Mouse (Mus musculus) kidney, postnatal 36 days (tissue): ENCODE results near the gene Otud7b.

ENCODE experiments used
- DNase-seq, 2 experiments: peaks; one replicate each; pipeline ENCODE4 v3.0.0; 2021 to 2022; ENCODE audit warnings: mixed read lengths in 2 of 2

Gene Otud7b

GRCm38 (mm10) chr3:96087219-96087618 is 17.1 kb upstream of the Otud7b start:
- DNase-seq = no peak

- no peak for DNase-seq
Measured at GRCm38 (mm10) chr3:96087801-96088200, 16.5 kb upstream of the Otud7b start.

GRCm38 (mm10) chr3:96089882-96090489 is 14.3 kb upstream of the Otud7b start:
- DNase-seq = peak in 1 of 2 experiments; percentile 23

- DNase-seq = no peak
Measured at GRCm38 (mm10) chr3:96091146-96091545, 13.2 kb upstream of the Otud7b start.

GRCm38 (mm10) chr3:96091966-96092365 is 12.4 kb upstream of the Otud7b start:
- no peak for DNase-seq

GRCm38 (mm10) chr3:96093509-96093908 is 10.8 kb upstream of the Otud7b start:
- no peak for DNase-seq

- DNase-seq = peak; percentile 73 to 91
Measured at GRCm38 (mm10) chr3:96094203-96094602, 10.1 kb upstream of the Otud7b start.

GRCm38 (mm10) chr3:96098168-96098567 is 6.2 kb upstream of the Otud7b start:
- no peak for DNase-seq

- DNase-seq = peak; percentile 48 to 54
Measured at GRCm38 (mm10) chr3:96098616-96099267, 5.6 kb upstream of the Otud7b start.

- DNase-seq = peak; percentile 46 to 78
Measured at GRCm38 (mm10) chr3:96102100-96102872, 2.0 kb upstream of the Otud7b start.

- DNase-seq = no peak
Measured at GRCm38 (mm10) chr3:96103901-96104260, 446 bp upstream of the Otud7b start.

- DNase-seq = no peak
Measured at GRCm38 (mm10) chr3:96105232-96105747, 963 bp downstream of the Otud7b start.

- no peak for DNase-seq
Measured at GRCm38 (mm10) chr3:96106151-96106550, 1.8 kb downstream of the Otud7b start.

- DNase-seq = no peak
Measured at GRCm38 (mm10) chr3:96108315-96108714, 4.0 kb downstream of the Otud7b start.

GRCm38 (mm10) chr3:96113251-96113650 is 8.9 kb downstream of the Otud7b start:
- DNase-seq = peak in 1 of 2 experiments; percentile 26

GRCm38 (mm10) chr3:96118142-96118541 is 13.8 kb downstream of the Otud7b start:
- no peak for DNase-seq

GRCm38 (mm10) chr3:96118702-96119101 is 14.4 kb downstream of the Otud7b start:
- DNase-seq = no peak

GRCm38 (mm10) chr3:96124235-96124634 is 19.9 kb downstream of the Otud7b start:
- no peak for DNase-seq

- peak in 1 of 2 experiments; percentile 31 for DNase-seq
Measured at GRCm38 (mm10) chr3:96128128-96128527, 23.8 kb downstream of the Otud7b start.

- DNase-seq = no peak
Measured at GRCm38 (mm10) chr3:96132478-96132877, 28.2 kb downstream of the Otud7b start.

GRCm38 (mm10) chr3:96133327-96133905 is 29.1 kb downstream of the Otud7b start:
- DNase-seq = peak; percentile 55 to 74

GRCm38 (mm10) chr3:96135011-96135410 is 30.7 kb downstream of the Otud7b start:
- peak; percentile 86 to 89 for DNase-seq

GRCm38 (mm10) chr3:96147950-96148349 is 43.6 kb downstream of the Otud7b start:
- DNase-seq = peak; percentile 68 to 73
